Mouse (Mus musculus): Measurements from ENCODE around the gene Mug2. TPM values are rescaled to one million over a fixed set of nuclear protein-coding genes. Genes with fewer than 3 reads are reported as not detected.
"Not testable (repeated sequence)": the region's sequence is repeated elsewhere in the genome, so short reads cannot be mapped to it uniquely, and the experiment has no call there.

Mug2 gene
- polyA plus RNA-seq (2015; fragmentation: Nextera tagmentation; extraction: Ambion mirVana): not detected in 2 replicates

DNA sequence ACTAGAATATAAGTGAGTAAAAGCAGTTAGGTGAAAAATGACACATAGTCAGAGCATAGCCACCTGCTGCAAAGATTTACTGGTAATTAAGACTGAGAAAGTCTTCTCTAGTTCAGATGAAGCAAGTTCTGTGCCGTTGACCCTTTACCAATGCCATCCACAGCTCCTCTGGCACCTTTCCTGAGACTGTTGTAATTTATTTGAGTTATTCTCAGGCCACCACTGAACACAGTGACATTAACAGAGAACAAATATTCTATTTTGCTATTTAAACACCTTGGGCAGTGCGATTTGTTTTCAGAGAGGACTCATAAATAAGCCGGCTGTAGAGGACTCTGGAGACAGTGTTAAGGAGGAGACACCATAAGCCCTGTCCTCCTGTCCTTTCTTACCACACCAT lies at the start of gene Mug2:
TSS of gene Mug2 (plus strand) at position 301 of the 400 bp plus-strand sequence.
- H3K4me1 ChIP-seq; H3K36me3 ChIP-seq; H3K27ac ChIP-seq; H3K9ac ChIP-seq; H3K27me3 ChIP-seq (replicated peaks); H3K9me3 ChIP-seq; H3K4me3 ChIP-seq (replicated peaks); H3K4me2 ChIP-seq; ATAC-seq (ENCODE audit: insufficient read depth, low FRiP score, low read depth): not testable (repeated sequence)
- no CpG with 5 or more reads among the region's 3 CpGs for WGBS

DNA sequence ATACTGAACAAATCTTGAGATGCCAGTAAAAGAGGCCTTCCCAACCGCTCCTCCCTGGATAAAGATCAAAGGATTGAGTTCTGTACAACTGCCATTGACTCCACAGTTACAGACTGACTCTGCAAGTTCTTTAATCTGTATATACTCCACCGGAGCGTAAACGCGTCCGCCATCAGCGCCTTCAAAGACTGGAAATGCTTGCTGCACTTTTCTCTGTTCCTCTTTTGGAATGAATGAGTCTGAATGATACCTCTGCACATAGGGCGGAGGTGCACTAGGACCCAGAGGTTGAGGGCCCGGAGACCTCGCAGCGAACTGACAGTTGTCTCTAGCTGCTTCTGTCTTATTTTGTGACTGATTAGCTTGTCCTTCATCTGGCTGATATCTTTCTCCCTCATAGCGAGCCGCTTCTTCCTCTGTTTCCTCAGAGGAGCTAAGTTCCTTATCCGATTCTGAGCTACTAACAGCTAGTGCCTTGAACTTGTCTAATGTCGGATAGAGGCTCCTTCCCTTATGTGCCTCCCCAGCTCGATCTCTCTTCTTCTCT lies 48.7 kb upstream of the Mug2 start:
- H3K36me3 ChIP-seq; H3K4me2 ChIP-seq; H3K27ac ChIP-seq; H3K27me3 ChIP-seq (replicated peaks); H3K9me3 ChIP-seq; H3K9ac ChIP-seq; H3K4me3 ChIP-seq (replicated peaks); H3K4me1 ChIP-seq; ATAC-seq (ENCODE audit: insufficient read depth, low FRiP score, low read depth): not testable (repeated sequence)
- 88% methylated on average over 16 of the region's 16 CpGs for WGBS

DNA sequence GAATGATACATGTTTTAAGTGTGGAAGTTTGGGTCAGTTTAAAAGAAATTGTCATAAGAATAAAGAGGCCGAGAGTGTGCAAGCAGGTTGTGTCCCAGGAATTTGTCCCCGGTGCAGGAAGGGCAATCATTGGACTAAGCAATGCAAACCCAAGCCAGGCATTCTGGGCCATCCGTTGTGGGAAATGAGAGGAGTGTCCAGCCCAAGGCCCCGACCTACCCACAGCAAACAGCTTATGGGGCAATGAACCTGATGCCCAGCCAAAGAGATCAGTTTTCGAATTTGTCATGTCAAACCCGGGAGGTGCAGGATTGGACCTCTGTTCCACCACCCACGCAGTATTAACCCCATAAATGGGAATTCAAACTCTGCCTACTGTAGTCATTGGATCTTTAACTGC lies 30.9 kb upstream of the Mug2 start:
- Histone ChIP-seq H3K4me2 (no peak overlapping the region), H3K9me3 (no peaks in the 10 kb centered on the region), H3K4me3 (replicated peaks) (no peak overlapping the region), H3K4me1 (no peaks in the 10 kb centered on the region), H3K27ac (no peak overlapping the region), H3K27me3 (replicated peaks) (no peaks in the 10 kb centered on the region), H3K36me3 (no peaks in the 10 kb centered on the region), H3K9ac (no peak overlapping the region)
- WGBS: 81% methylated on average over 7 of the region's 7 CpGs
- no peak for ATAC-seq (ENCODE audit: insufficient read depth, low FRiP score, low read depth)

- no peak overlapping the region for H3K4me3 ChIP-seq (replicated peaks)
- H3K4me2 ChIP-seq: no peak overlapping the region
- no peak overlapping the region for H3K9ac ChIP-seq
- no peak overlapping the region for H3K27ac ChIP-seq
- WGBS: 73% methylated on average over 4 of the region's 4 CpGs
- H3K9me3 ChIP-seq: no peaks in the 10 kb centered on the region
- H3K36me3 ChIP-seq: no peaks in the 10 kb centered on the region
- H3K27me3 ChIP-seq (replicated peaks): no peaks in the 10 kb centered on the region
- no peak for ATAC-seq (ENCODE audit: insufficient read depth, low FRiP score, low read depth)
- H3K4me1 ChIP-seq: no peaks in the 10 kb centered on the region
Observed at GRCm38 (mm10) chr6:122100904-122101303, 94.3 kb downstream of the Mug2 start.

DNA sequence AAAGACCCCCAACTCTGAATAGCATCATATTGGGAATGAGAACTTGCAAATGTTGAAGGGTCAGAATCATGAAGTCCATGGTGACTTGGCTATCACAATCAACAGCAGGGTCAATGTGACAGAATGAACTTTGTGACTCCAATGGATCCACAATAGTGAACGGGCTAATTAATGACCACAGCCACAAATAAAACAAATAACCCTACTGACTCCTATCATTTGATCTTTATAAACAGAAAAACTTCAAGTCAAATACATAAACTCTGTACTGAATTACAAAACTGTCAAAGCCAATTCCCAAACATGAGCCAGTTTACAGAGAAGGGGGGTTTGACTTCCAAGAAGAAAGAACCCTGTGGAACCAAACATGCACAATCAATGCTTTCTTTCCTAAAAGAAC lies 95.1 kb downstream of the Mug2 start:
- Histone ChIP-seq H3K9me3 (no peaks in the 10 kb centered on the region), H3K4me1 (no peaks in the 10 kb centered on the region), H3K36me3 (no peaks in the 10 kb centered on the region), H3K9ac (no peak overlapping the region), H3K4me2 (no peak overlapping the region), H3K27me3 (replicated peaks) (no peaks in the 10 kb centered on the region), H3K27ac (no peak overlapping the region), H3K4me3 (replicated peaks) (no peak overlapping the region)
- ATAC-seq (ENCODE audit: insufficient read depth, low FRiP score, low read depth): no peak
- WGBS: 67% methylated on average over 1 of the region's 1 CpGs

DNA sequence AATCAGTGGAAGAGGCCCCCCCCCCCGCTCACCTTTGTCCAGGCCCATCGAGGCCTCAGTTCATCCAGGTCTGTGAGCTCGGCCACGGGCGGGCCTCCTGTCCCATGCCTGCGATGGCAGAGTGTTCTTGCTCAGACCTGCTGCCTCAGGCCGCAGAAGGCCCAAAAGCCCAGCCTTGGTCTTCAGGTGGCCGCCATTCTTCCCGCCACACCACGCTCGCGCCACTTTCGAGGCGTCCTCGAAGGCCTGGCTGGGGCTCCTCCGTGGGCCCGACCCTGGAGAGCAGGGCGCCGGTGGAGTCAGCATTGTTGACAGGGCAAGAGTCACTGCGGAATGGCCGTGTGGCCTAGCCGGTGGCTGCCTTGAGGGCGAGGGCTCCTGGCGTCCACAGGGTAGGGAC lies 110.4 kb downstream of the Mug2 start:
- ATAC-seq (ENCODE audit: insufficient read depth, low FRiP score, low read depth): no peak
- no peak overlapping the region for H3K4me3 ChIP-seq (replicated peaks)
- H3K9me3 ChIP-seq: no peaks in the 10 kb centered on the region
- H3K27ac ChIP-seq: no peak overlapping the region
- 90% methylated on average over 24 of the region's 24 CpGs for WGBS
- no peaks in the 10 kb centered on the region for H3K4me1 ChIP-seq
- no peaks in the 10 kb centered on the region for H3K36me3 ChIP-seq
- H3K4me2 ChIP-seq: no peak overlapping the region
- no peak overlapping the region for H3K9ac ChIP-seq
- no peaks in the 10 kb centered on the region for H3K27me3 ChIP-seq (replicated peaks)

DNA sequence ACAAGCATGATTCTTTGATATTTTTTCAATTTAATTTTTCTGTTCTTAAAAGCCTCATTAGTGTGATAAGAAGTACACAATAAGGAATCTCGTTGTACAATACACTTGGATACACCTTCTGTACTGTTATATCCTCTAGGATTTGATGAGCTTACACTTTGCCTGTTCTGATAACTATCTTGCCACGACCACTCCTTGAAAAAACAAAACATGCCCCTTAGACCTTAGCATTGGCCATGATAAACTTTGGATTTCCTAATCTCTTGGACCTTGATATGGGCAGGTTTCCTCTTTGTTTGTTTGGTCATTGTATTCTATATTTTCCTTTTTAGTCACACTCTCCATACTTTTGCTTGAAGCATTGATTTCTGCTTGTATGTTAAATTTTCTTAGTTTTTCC lies 123.0 kb downstream of the Mug2 start:
- no peak overlapping the region for H3K4me3 ChIP-seq (replicated peaks)
- no peak overlapping the region for H3K4me2 ChIP-seq
- no peaks in the 10 kb centered on the region for H3K27me3 ChIP-seq (replicated peaks)
- no peak overlapping the region for H3K27ac ChIP-seq
- no peak overlapping the region for H3K9ac ChIP-seq
- no peaks in the 10 kb centered on the region for H3K9me3 ChIP-seq
- ATAC-seq (ENCODE audit: insufficient read depth, low FRiP score, low read depth): no peak
- H3K4me1 ChIP-seq: no peaks in the 10 kb centered on the region
- WGBS: 54% methylated on average over 2 of the region's 2 CpGs
- no peaks in the 10 kb centered on the region for H3K36me3 ChIP-seq

Other genes with a start within 250 kb of the Mug2 start
- not detected in 2 replicates for gene Mug1, start 168.2 kb upstream of the Mug2 start, polyA plus RNA-seq (2015; fragmentation: Nextera tagmentation; extraction: Ambion mirVana)